Mouse (Mus musculus) heart, postnatal 0 days (tissue): ENCODE results near the gene Trove2.

Source experiments
- CTCF ChIP-seq: IDR thresholded peaks from 2 replicates; pipeline ENCODE4 v1.5.1; 2016; ENCODE audit warnings: antibody characterized with exemption, control low read depth, low read depth
- EP300 ChIP-seq: IDR thresholded peaks from 2 replicates; pipeline ENCODE4 v1.6.1; 2016; ENCODE audit warnings: antibody characterized with exemption, low read depth

GRCm38 (mm10) chr1:143727701-143728445, 49.0 kb downstream of the Trove2 start:
- no peak for TF ChIP-seq CTCF
- TF ChIP-seq EP300: no peak
